Mouse (Mus musculus): ENCODE measurements at regions not wholly inside any gene's neighbourhood (a gene's known extent, or its start where the extent isn't known, plus 50 kb on each side); places are given as distances from the start of the nearest gene placed in this dataset.

GRCm38 (mm10) chr11:8227772-8228425 lies 436.4 kb downstream of the Tns3 start:
- DNase-seq (ENCODE audit: low spot score in 2 of 2), result no peak

GRCm38 (mm10) chr11:8224366-8224765 lies 440.0 kb downstream of the Tns3 start:
- no peak for DNase-seq (ENCODE audit: low spot score in 2 of 2)

GRCm38 (mm10) chr11:8220618-8221017 lies 443.7 kb downstream of the Tns3 start:
- no peak for DNase-seq (ENCODE audit: low spot score in 2 of 2)

- DNase-seq (ENCODE audit: low spot score in 2 of 2), result no peak
Measured at GRCm38 (mm10) chr11:8219911-8220310, 444.4 kb downstream of the Tns3 start.

GRCm38 (mm10) chr11:8215634-8216033 lies 448.7 kb downstream of the Tns3 start:
- DNase-seq (ENCODE audit: low spot score in 2 of 2), result no peak

GRCm38 (mm10) chr11:8214305-8214903 lies 449.9 kb downstream of the Tns3 start:
- no peak for DNase-seq (ENCODE audit: low spot score in 2 of 2)

- DNase-seq (ENCODE audit: low spot score in 2 of 2), result no peak
Measured at GRCm38 (mm10) chr11:8213130-8213529, 451.2 kb downstream of the Tns3 start.

- no peak for DNase-seq (ENCODE audit: low spot score in 2 of 2)
Measured at GRCm38 (mm10) chr11:8212714-8213113, 451.6 kb downstream of the Tns3 start.

- no peak for DNase-seq (ENCODE audit: low spot score in 2 of 2)
Measured at GRCm38 (mm10) chr11:8209041-8209440, 455.3 kb downstream of the Tns3 start.

- no peak for DNase-seq (ENCODE audit: low spot score in 2 of 2)
Measured at GRCm38 (mm10) chr11:8199293-8199692, 465.0 kb downstream of the Tns3 start.
